Mouse (Mus musculus) limb, embryonic 11.5 days (tissue): ENCODE data around the gene Olfr476. TPM values are rescaled to one million over a fixed set of nuclear protein-coding genes. Genes with fewer than 3 reads are reported as not detected.
"Not testable (repeated sequence)": the region's sequence is repeated elsewhere in the genome, so short reads cannot be mapped to it uniquely, and the experiment has no call there.

Experiments used
- ATAC-seq: fragments of 200-750 bp; cut with Nextera tagmentation; 2 replicates; pipeline ENCODE4 v1.8.0; 2017; ENCODE audit warnings: low read depth; ENCODE audit not compliant: insufficient number of reproducible peaks, low FRiP score, low TSS enrichment
- DNase-seq: peaks from one replicate; pipeline ENCODE4 v3.0.0-alpha.2; 2015; ENCODE audit warnings: low spot score
- H3K27ac ChIP-seq: fragments of 300-500 bp; sonication (generic); replicated peaks from 2 replicates; pipeline ENCODE4 v1.5.1; 2014; ENCODE audit warnings: low read depth, mild to moderate bottlenecking, low read length
- H3K27me3 ChIP-seq: fragments of 300-500 bp; sonication (generic); 2 replicates; pipeline ENCODE4 v1.6.1; 2014; ENCODE audit warnings: mild to moderate bottlenecking, low read length, mixed read lengths; ENCODE audit not compliant: control insufficient read depth, insufficient read depth
- H3K36me3 ChIP-seq: fragments of 300-500 bp; sonication (generic); 2 replicates; pipeline ENCODE4 v1.6.1; 2014; ENCODE audit warnings: mild to moderate bottlenecking, low read length, moderate library complexity, mixed read lengths; ENCODE audit not compliant: control insufficient read depth, insufficient read depth
- H3K4me1 ChIP-seq: fragments of 300-500 bp; sonication (generic); 2 replicates; pipeline ENCODE4 v1.6.1; 2014; ENCODE audit warnings: low read length, mixed read lengths; ENCODE audit not compliant: control insufficient read depth, insufficient read depth
- H3K4me2 ChIP-seq: fragments of 300-500 bp; sonication (generic); 2 replicates; pipeline ENCODE4 v1.6.1; 2014; ENCODE audit warnings: low read depth, mild to moderate bottlenecking, moderate library complexity; ENCODE audit not compliant: severe bottlenecking
- H3K4me3 ChIP-seq: fragments of 300-500 bp; sonication (generic); 2 replicates; pipeline ENCODE4 v1.5.1; 2014; ENCODE audit warnings: low read depth, low read length
- H3K9ac ChIP-seq: fragments of 300-500 bp; sonication (generic); 2 replicates; pipeline ENCODE4 v1.6.1; 2014; ENCODE audit warnings: mild to moderate bottlenecking, low read length
- H3K9me3 ChIP-seq: fragments of 300-500 bp; sonication (generic); 2 replicates; pipeline ENCODE4 v1.6.1; 2016; ENCODE audit warnings: low read length; ENCODE audit not compliant: control insufficient read depth
- WGBS: fragments of 180-500 bp; shearing (Covaris S2); extraction: QIAGEN DNeasy Blood & Tissue Kit; methylation state at CpG from one replicate; pipeline ENCODE4 v1.1.7; 2014; 5-methylcytosine and 5-hydroxymethylcytosine counted together
- polyA plus RNA-seq: library from polyadenylated mRNA; unstranded; fragments of >200 nt; fragmentation: Nextera tagmentation; extraction: Ambion mirVana; gene quantifications from 2 replicates; pipeline ENCODE4 v1.2.1, GENCODE M21; 2014

The Olfr476 gene
- not detected in 2 replicates for polyA plus RNA-seq

DNA sequence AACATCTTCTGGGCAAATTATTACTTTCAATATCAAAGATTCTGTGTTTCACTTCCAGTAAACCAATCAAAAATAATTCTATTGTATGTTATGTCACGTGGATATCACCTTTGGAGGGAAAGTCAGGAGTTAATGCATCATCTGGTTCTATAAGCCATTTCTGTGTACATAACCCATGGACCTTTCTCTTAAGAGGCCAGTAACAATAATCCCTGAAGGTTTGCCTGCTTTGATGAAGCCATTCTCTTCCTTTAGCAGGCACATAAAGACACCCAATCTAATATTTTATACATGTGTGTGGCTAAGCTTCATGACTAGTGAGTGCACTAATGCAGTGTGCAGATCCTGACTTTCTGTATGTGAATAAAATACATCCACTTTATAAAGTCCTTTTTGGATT is at the start of gene Olfr476:
Gene Olfr476, plus strand, starts transcription at position 301 of the 400 bp plus-strand sequence.
- 64% methylated on average over 1 of the region's 1 CpGs for WGBS
- Histone ChIP-seq H3K9me3 (no peaks in the 10 kb centered on the region), H3K4me1 (no peaks in the 10 kb centered on the region), H3K4me2 (no peak within 1 kb of the TSS), H3K36me3 (no peaks in the 10 kb centered on the region), H3K9ac (no peak within 1 kb of the TSS), H3K4me3 (no peak within 1 kb of the TSS), H3K27me3 (no peaks in the 10 kb centered on the region), H3K27ac (no peak within 1 kb of the TSS)
- no peak for DNase-seq
- no peak for ATAC-seq

DNA sequence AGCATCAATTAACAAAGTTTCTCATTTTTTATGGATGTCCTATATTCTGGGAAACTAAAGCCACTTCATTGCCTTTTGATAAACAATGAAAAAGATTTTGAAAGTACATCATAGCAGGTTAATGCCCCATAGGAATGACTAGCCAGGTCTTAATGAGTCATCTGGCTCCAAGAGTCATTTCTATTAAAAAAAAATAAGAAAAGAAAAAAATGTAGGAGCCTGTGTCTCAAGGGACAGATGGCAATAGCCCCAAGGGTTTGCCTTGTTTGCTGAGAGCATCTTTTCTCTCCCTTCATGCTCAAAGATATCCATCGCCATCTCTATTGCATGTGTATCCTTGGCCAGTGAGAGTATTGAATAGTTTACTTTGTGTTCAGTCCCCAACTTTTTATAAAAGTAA is 34.5 kb upstream of the Olfr476 start, which contains the start of gene Olfr473:
Gene Olfr473, plus strand, starts transcription at position 301 of the 400 bp plus-strand sequence.
- no peaks in the 10 kb centered on the region for H3K4me1 ChIP-seq
- no peak within 1 kb of the TSS for H3K27ac ChIP-seq
- no peaks in the 10 kb centered on the region for H3K9me3 ChIP-seq
- no peak within 1 kb of the TSS for H3K4me2 ChIP-seq
- 96% methylated on average over 1 of the region's 1 CpGs for WGBS
- ATAC-seq (no peak), DNase-seq (no peak)
- no peak within 1 kb of the TSS for H3K4me3 ChIP-seq
- no peaks in the 10 kb centered on the region for H3K27me3 ChIP-seq
- H3K9ac ChIP-seq, result no peak within 1 kb of the TSS
- H3K36me3 ChIP-seq, result no peaks in the 10 kb centered on the region

- not testable (repeated sequence) for DNase-seq, ATAC-seq, H3K9ac ChIP-seq, H3K4me1 ChIP-seq, H3K36me3 ChIP-seq, H3K4me2 ChIP-seq, H3K27ac ChIP-seq, H3K27me3 ChIP-seq, H3K9me3 ChIP-seq, H3K4me3 ChIP-seq
- 99% methylated on average over 12 of the region's 12 CpGs for WGBS
These were observed 12.1 kb upstream of the Olfr476 start for GRCm38 (mm10) chr7:107952539-107952938.

DNA sequence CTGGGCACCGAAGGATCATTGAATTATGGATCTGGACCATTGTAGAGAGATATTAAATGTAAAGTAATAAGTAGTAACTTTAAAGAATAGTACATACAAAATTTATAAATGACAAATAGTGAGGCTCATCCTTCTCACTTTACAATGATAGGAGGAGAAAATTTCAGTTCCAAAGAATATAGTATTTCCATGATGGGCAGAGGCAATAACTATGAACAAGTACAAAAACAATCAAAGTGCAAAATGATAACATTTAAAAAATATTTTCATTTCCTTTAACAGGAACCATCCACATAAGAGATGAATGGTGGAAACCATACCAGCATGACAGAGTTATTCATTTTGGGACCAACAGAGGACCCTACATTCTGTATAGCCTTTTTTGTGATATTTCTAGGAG is 10.3 kb upstream of the Olfr476 start, which contains the start of gene Olfr474:
Gene Olfr474, plus strand, starts transcription at position 301 of the 400 bp plus-strand sequence.
- H3K4me3 ChIP-seq, result no peak within 1 kb of the TSS
- no peaks in the 10 kb centered on the region for H3K36me3 ChIP-seq
- ATAC-seq (no peak), DNase-seq (no peak)
- H3K27ac ChIP-seq, result no peak within 1 kb of the TSS
- no peak within 1 kb of the TSS for H3K4me2 ChIP-seq
- no peak within 1 kb of the TSS for H3K9ac ChIP-seq
- no peaks in the 10 kb centered on the region for H3K4me1 ChIP-seq
- H3K9me3 ChIP-seq, result no peaks in the 10 kb centered on the region
- no peaks in the 10 kb centered on the region for H3K27me3 ChIP-seq
- WGBS, result 76% methylated on average over 1 of the region's 1 CpGs

- no peak for ATAC-seq
- H3K4me2 ChIP-seq, result no peak within 1 kb of the TSS
- no peak for DNase-seq
- 92% methylated on average over 2 of the region's 2 CpGs for WGBS
- no peaks in the 10 kb centered on the region for H3K9me3 ChIP-seq
- H3K36me3 ChIP-seq, result no peaks in the 10 kb centered on the region
- no peaks in the 10 kb centered on the region for H3K27me3 ChIP-seq
- no peaks in the 10 kb centered on the region for H3K4me1 ChIP-seq
- no peak within 1 kb of the TSS for H3K9ac ChIP-seq
- no peak within 1 kb of the TSS for H3K4me3 ChIP-seq
- H3K27ac ChIP-seq, result no peak within 1 kb of the TSS
These were observed 21.8 kb downstream of the Olfr476 start, which contains the start of gene Olfr477 for GRCm38 (mm10) chr7:107986393-107986792. Gene Olfr477, plus strand, starts transcription at chr7:107986693.

DNA sequence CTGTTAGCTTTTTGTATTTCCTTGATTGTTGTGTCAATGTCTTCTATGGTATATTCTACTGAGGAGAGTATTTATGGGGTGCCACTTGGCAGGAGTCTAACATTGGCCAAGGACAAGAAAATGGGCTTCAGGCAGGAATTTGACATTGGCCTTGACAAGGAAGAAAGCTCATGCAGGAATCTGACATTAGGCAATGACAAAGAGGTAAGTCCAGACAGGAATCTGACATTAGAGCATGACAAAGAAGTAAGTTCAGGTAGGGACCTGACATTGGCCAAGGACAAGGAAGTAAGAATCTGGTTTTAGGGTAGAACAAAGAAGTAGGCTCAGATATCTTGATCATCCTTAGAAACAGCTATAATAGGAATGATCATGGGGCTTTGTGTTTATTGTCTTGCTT is 49.7 kb downstream of the Olfr476 start:
- H3K4me3 ChIP-seq, H3K36me3 ChIP-seq, H3K4me1 ChIP-seq, H3K9ac ChIP-seq, H3K27me3 ChIP-seq, H3K9me3 ChIP-seq, H3K4me2 ChIP-seq, H3K27ac ChIP-seq, ATAC-seq, DNase-seq: not testable (repeated sequence)

Other genes with a start within 250 kb of the Olfr476 start
- 0.47 and 0.92 TPM in 2 replicates for gene Cyb5r2, start 206.8 kb upstream of the Olfr476 start, polyA plus RNA-seq
- not detected in 2 replicates for gene Ovch2, start 163.6 kb upstream of the Olfr476 start, polyA plus RNA-seq
- gene Olfr467, start 152.5 kb upstream of the Olfr476 start, polyA plus RNA-seq, result not detected in 2 replicates
- gene Olfr469, start 139.3 kb upstream of the Olfr476 start, polyA plus RNA-seq, result not detected in 2 replicates
- gene Olfr470, start 117.3 kb upstream of the Olfr476 start, polyA plus RNA-seq, result not detected in 2 replicates
- gene Olfr472, start 66.9 kb upstream of the Olfr476 start, polyA plus RNA-seq, result not detected in 2 replicates
- gene Olfr473, start 34.4 kb upstream of the Olfr476 start, polyA plus RNA-seq, result not detected in 2 replicates
- not detected in 2 replicates for gene Olfr474, start 10.2 kb upstream of the Olfr476 start, polyA plus RNA-seq
- gene Olfr477, start 21.9 kb downstream of the Olfr476 start, polyA plus RNA-seq, result not detected in 2 replicates
- gene Olfr478, start 69.2 kb downstream of the Olfr476 start, polyA plus RNA-seq, result not detected in 2 replicates
- not detected in 2 replicates for gene Olfr479, start 85.9 kb downstream of the Olfr476 start, polyA plus RNA-seq
- not detected in 2 replicates for gene Olfr480, start 102.5 kb downstream of the Olfr476 start, polyA plus RNA-seq
- not detected in 2 replicates for gene Olfr481, start 115.1 kb downstream of the Olfr476 start, polyA plus RNA-seq
- 0.07 TPM in 1 of 2 replicates, not detected in the other for gene Olfr482, start 132.8 kb downstream of the Olfr476 start, polyA plus RNA-seq
- not detected in 2 replicates for gene Olfr483, start 136.0 kb downstream of the Olfr476 start, polyA plus RNA-seq
- gene Olfr484, start 162.6 kb downstream of the Olfr476 start, polyA plus RNA-seq, result not detected in 2 replicates
- not detected in 2 replicates for gene Olfr485, start 195.1 kb downstream of the Olfr476 start, polyA plus RNA-seq
- not detected in 2 replicates for gene Olfr486, start 207.9 kb downstream of the Olfr476 start, polyA plus RNA-seq
- not detected in 2 replicates for gene Olfr487, start 249.8 kb downstream of the Olfr476 start, polyA plus RNA-seq